Mouse (Mus musculus) heart, embryonic 12.5 days (tissue): ENCODE results near the gene Olfr146. TPM values are rescaled to one million over a fixed set of nuclear protein-coding genes. Genes with fewer than 3 reads are reported as not detected.

Source experiments
- ATAC-seq: fragments of 200-750 bp; cut with Nextera tagmentation; 2 replicates; pipeline ENCODE4 v1.8.0; 2017; ENCODE audit warnings: moderate TSS enrichment, moderate library complexity; ENCODE audit not compliant: insufficient number of reproducible peaks, low FRiP score
- H3K27ac ChIP-seq: fragments of 300-500 bp; sonication (generic); 2 replicates; pipeline ENCODE4 v1.5.1; 2016; ENCODE audit warnings: mild to moderate bottlenecking, moderate library complexity; ENCODE audit not compliant: poor library complexity, severe bottlenecking
- H3K27me3 ChIP-seq: fragments of 300-500 bp; sonication (generic); replicated peaks from 2 replicates; pipeline ENCODE4 v1.6.1; 2016; ENCODE audit warnings: mild to moderate bottlenecking, moderate library complexity
- H3K36me3 ChIP-seq: fragments of 300-500 bp; sonication (generic); 2 replicates; pipeline ENCODE4 v1.6.1; 2016; ENCODE audit warnings: mild to moderate bottlenecking, moderate library complexity
- H3K4me1 ChIP-seq: fragments of 300-500 bp; sonication (generic); replicated peaks from 2 replicates; pipeline ENCODE4 v1.6.1; 2016; ENCODE audit warnings: mild to moderate bottlenecking
- H3K4me2 ChIP-seq: fragments of 300-500 bp; sonication (generic); 2 replicates; pipeline ENCODE4 v1.6.1; 2016; ENCODE audit warnings: mild to moderate bottlenecking, moderate library complexity
- H3K4me3 ChIP-seq: fragments of 300-500 bp; sonication (generic); 2 replicates; pipeline ENCODE4 v1.5.1; 2016; ENCODE audit warnings: mild to moderate bottlenecking
- H3K9ac ChIP-seq: fragments of 300-500 bp; sonication (generic); 2 replicates; pipeline ENCODE4 v1.6.1; 2016; ENCODE audit warnings: mild to moderate bottlenecking, moderate library complexity
- H3K9me3 ChIP-seq: fragments of 300-500 bp; sonication (generic); replicated peaks from 2 replicates; pipeline ENCODE4 v1.6.1; 2016; ENCODE audit warnings: mild to moderate bottlenecking, moderate library complexity
- WGBS: fragments of 180-500 bp; shearing (Covaris S2); methylation state at CpG from one replicate; pipeline ENCODE4 v1.1.7; 2016; 5-methylcytosine and 5-hydroxymethylcytosine counted together
- microRNA-seq: library from miRNA; unstranded; fragments of <30 nt; microRNA quantifications from one replicate; pipeline ENCODE4, GENCODE M21; 2017
- polyA plus RNA-seq: library from polyadenylated mRNA; unstranded; fragments of >200 nt; fragmentation: Nextera tagmentation; extraction: Ambion mirVana; gene quantifications from 2 replicates; pipeline ENCODE4 v1.2.1, GENCODE M21; 2016

The Olfr146 gene
- polyA plus RNA-seq: not detected in 2 replicates

- Histone ChIP-seq H3K4me3 (no peak within 1 kb of the TSS), H3K4me2 (no peak within 1 kb of the TSS), H3K36me3 (no peaks in the 10 kb centered on the region), H3K9me3 (no peaks in the 10 kb centered on the region), H3K4me1 (no peaks in the 10 kb centered on the region), H3K9ac (no peak within 1 kb of the TSS), H3K27ac (no peak within 1 kb of the TSS), H3K27me3 (no peaks in the 10 kb centered on the region)
- 74% methylated on average over 1 of the region's 1 CpGs for WGBS
- no peak for ATAC-seq
These were observed at the start of gene Olfr146 for GRCm38 (mm10) chr9:39023277-39023676. Olfr146 (minus strand) TSS chr9:39023377.

- no peaks in the 10 kb centered on the region for H3K36me3 ChIP-seq
- no peaks in the 10 kb centered on the region; the same call in 1 of the 2 replicates for H3K9me3 ChIP-seq
- no peak for ATAC-seq
- H3K27ac ChIP-seq: no peak within 1 kb of the TSS
- no peaks in the 10 kb centered on the region for H3K27me3 ChIP-seq
- no peaks in the 10 kb centered on the region for H3K4me1 ChIP-seq
- no peak within 1 kb of the TSS for H3K4me2 ChIP-seq
- H3K4me3 ChIP-seq: no peak within 1 kb of the TSS
- WGBS: 79% methylated on average over 1 of the region's 1 CpGs
- H3K9ac ChIP-seq: no peak within 1 kb of the TSS
These were observed 41.7 kb upstream of the Olfr146 start, which contains the start of gene Olfr937 for GRCm38 (mm10) chr9:39064851-39065250. Olfr937 (minus strand) TSS chr9:39064951.

GRCm38 (mm10) chr9:38999583-38999982, 23.6 kb downstream of the Olfr146 start, which contains the start of gene Olfr935:
Olfr935 (minus strand) TSS chr9:38999683.
- no peaks in the 10 kb centered on the region for H3K4me1 ChIP-seq

GRCm38 (mm10) chr9:38988215-38988614, 35.0 kb downstream of the Olfr146 start, which contains the start of gene Olfr934:
Olfr934 (minus strand) TSS chr9:38988315.
- Histone ChIP-seq H3K9me3 (no peaks in the 10 kb centered on the region), H3K27me3 (no peaks in the 10 kb centered on the region), H3K36me3 (no peaks in the 10 kb centered on the region), H3K27ac (no peak within 1 kb of the TSS), H3K4me1 (no peaks in the 10 kb centered on the region), H3K9ac (no peak within 1 kb of the TSS), H3K4me3 (no peak within 1 kb of the TSS), H3K4me2 (no peak within 1 kb of the TSS)
- 85% methylated on average over 2 of the region's 2 CpGs for WGBS
- ATAC-seq: no peak

More at GRCm38 (mm10) chr9:38999583-38999982, 23.6 kb downstream of the Olfr146 start, which contains the start of gene Olfr935:
- no peak for ATAC-seq
- Histone ChIP-seq H3K9ac (no peak within 1 kb of the TSS), H3K4me2 (no peak within 1 kb of the TSS), H3K27me3 (no peaks in the 10 kb centered on the region), H3K36me3 (no peaks in the 10 kb centered on the region), H3K27ac (no peak within 1 kb of the TSS), H3K4me3 (no peak within 1 kb of the TSS), H3K9me3 (0 out of 2 replicates have a peak, but pooled peaks cover 2% of the 10 kb centered on the region)
- 68% methylated on average over 2 of the region's 2 CpGs for WGBS

- H3K4me2 ChIP-seq: no peak within 1 kb of the TSS
- H3K36me3 ChIP-seq: no peaks in the 10 kb centered on the region
- H3K4me3 ChIP-seq: no peak within 1 kb of the TSS
- H3K27ac ChIP-seq: no peak within 1 kb of the TSS
- WGBS: 75% methylated on average over 4 of the region's 4 CpGs
- no peak within 1 kb of the TSS for H3K9ac ChIP-seq
- H3K27me3 ChIP-seq: no peaks in the 10 kb centered on the region
- ATAC-seq: no peak
- H3K4me1 ChIP-seq: no peaks in the 10 kb centered on the region
- no peaks in the 10 kb centered on the region for H3K9me3 ChIP-seq
These were observed 51.2 kb downstream of the Olfr146 start, which contains the start of gene Olfr933 for GRCm38 (mm10) chr9:38972013-38972412. Olfr933 (plus strand) TSS chr9:38972313.

Small RNA genes within 50 kb of the gene (microRNA-seq; reads per million reads assigned to microRNA genes)
- gene Gm25529: not detected

Other genes with a start within 250 kb of the Olfr146 start
- not detected in 2 replicates for gene Olfr922, start 208.8 kb downstream of the Olfr146 start, polyA plus RNA-seq
- not detected in 2 replicates for gene Olfr923, start 196.8 kb downstream of the Olfr146 start, polyA plus RNA-seq
- not detected in 2 replicates for gene Olfr924, start 178.9 kb downstream of the Olfr146 start, polyA plus RNA-seq
- gene Olfr26, start 168.3 kb downstream of the Olfr146 start, polyA plus RNA-seq: not detected in 2 replicates
- not detected in 2 replicates for gene Olfr926, start 146.3 kb downstream of the Olfr146 start, polyA plus RNA-seq
- not detected in 2 replicates for gene Olfr930, start 93.6 kb downstream of the Olfr146 start, polyA plus RNA-seq
- not detected in 2 replicates for gene Olfr933, start 51.1 kb downstream of the Olfr146 start, polyA plus RNA-seq
- gene Olfr934, start 35.1 kb downstream of the Olfr146 start, polyA plus RNA-seq: not detected in 2 replicates
- not detected in 2 replicates for gene Olfr935, start 23.7 kb downstream of the Olfr146 start, polyA plus RNA-seq
- not detected in 2 replicates for gene Olfr937, start 41.6 kb upstream of the Olfr146 start, polyA plus RNA-seq
- not detected in 2 replicates for gene Olfr938, start 55.5 kb upstream of the Olfr146 start, polyA plus RNA-seq
- not detected in 2 replicates for gene Olfr27, start 104.8 kb upstream of the Olfr146 start, polyA plus RNA-seq
- not detected in 2 replicates for gene Olfr943, start 142.9 kb upstream of the Olfr146 start, polyA plus RNA-seq
- not detected in 2 replicates for gene Olfr944, start 178.5 kb upstream of the Olfr146 start, polyA plus RNA-seq
- gene Olfr1537, start 226.6 kb upstream of the Olfr146 start, polyA plus RNA-seq: not detected in 2 replicates